Mouse (Mus musculus) forelimb bud, embryonic 11.5 days (tissue): Measurements from ENCODE around the gene Pagr1b.

Source experiments
- DNase-seq: peaks from one replicate; pipeline ENCODE4 v3.0.0-alpha.2; 2012; ENCODE audit warnings: low read depth, low spot score

Pagr1b gene

DNA sequence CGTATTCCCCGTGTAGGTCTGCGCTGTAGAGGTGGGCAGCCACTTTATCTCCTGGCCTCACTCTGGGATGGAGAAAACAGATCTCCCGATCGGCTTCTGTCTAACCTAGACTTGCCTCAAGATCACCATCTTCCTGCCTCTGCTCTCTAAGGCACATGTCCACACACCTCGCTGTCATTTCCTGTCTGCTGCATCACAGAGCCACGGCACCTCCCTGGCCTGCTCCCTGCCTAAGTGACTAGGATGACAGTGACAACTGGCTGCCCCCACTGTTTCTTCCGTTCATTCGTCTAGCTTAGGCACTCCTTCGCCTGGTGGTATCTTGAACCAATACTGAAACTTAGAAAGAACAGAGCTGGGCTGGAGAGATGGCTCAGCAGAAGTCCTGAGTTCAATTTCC is 16.7 kb downstream of the Pagr1b start:
- no peak for DNase-seq

DNA sequence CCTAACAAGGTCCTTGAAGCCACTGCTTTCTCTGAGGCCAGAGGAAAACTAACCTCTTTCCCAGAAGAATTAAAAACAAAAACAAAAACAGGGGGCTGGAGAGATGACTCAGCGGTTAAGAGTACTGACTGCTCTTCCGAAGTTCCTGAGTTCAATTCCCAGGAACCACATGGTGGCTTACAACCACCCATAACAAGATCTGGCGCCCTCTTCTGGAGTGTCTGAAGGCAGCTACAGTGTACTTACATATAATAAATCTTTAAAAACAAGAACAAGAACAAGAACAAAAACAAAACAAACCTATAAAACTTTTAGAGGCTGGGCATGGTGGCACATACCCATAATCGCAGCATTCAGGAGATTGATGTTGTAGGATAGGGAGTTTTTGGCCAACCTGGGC is 19.8 kb downstream of the Pagr1b start:
- no peak for DNase-seq

DNA sequence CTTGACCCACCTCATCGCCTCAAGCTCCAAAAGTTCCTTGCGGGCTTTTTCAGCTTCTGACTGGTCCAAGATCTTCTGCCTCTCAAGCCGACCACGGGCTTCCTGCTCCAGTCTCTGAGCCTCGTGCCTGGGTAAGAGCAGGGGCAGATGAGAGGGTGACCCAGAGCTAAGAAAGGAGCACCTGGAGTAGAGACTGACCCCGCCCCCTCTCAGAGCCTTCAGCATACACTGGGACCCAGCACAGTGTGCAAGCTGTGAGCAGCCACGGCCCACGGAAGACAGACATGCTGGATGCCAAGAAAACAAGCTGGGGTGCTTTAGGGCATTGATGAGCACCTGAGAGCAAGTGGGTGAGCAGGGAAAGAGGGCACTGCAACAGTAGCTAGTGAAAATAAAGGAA is 27.5 kb downstream of the Pagr1b start:
- no peak for DNase-seq

GRCm38 (mm10) chr7:126986319-126986718 is 30.0 kb downstream of the Pagr1b start:
- no peak for DNase-seq

DNA sequence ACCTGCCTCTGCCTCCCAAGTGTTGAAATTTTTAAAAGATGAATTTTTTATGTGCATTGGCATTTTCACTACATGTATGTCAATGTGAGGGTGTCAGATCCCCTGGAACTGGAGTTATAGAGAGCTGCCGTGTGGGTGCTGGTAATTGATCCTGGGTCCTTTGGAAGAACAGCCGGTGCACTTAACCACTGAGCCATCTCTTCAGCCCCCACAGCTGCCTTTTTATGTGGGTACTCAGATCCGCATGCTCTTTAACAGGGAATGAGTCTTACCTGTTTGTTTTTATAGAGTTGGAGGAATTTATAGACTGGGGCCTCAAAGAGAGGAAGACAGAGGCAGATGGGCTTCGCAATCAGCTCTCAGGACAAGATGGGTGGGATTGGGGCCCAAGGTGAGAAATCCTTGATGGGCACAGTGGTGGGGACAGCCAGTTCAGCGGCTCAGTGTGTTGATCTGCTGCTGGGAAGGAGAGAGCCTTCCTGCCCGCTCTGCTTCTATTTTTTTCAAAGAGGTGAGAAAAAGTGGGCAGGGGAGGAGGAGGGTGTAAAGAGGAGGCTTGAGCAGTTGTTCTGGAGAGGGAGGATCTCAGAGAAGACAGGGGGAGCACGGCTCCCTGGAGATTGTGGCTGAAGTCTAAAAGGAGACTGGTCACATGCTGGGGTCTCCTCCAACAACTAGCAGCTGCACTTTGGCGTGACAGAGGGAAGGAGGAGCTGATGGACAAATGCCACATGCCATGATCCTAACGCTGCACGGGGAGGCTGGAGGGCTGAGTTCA is 31.4 kb downstream of the Pagr1b start:
- no peak for DNase-seq

GRCm38 (mm10) chr7:126983113-126983512 is 33.2 kb downstream of the Pagr1b start:
- DNase-seq, result no peak

- no peak for DNase-seq
Measured at GRCm38 (mm10) chr7:126982054-126982453, 34.2 kb downstream of the Pagr1b start.

GRCm38 (mm10) chr7:126981601-126982000 is 34.7 kb downstream of the Pagr1b start:
- no peak for DNase-seq

DNA sequence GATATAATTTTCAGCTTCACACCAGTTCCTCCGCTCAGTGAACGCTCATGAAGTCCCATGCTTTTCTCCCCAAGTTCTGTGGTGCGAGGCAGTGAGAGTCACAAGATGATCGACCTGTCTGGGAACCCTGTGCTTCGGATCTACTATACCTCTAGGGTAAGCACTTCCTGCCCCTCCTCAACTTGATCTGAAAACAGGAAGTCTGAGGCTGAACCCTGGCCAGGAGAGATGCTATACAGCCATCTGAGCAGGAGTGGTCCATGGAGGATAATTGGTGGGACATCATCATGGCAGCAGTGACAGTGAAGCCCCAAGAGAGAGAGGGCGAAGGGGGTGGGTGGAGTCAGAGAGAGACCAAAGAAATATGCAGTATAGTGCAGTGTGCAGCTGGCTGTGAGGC is 37.4 kb downstream of the Pagr1b start:
- DNase-seq, result no peak

DNA sequence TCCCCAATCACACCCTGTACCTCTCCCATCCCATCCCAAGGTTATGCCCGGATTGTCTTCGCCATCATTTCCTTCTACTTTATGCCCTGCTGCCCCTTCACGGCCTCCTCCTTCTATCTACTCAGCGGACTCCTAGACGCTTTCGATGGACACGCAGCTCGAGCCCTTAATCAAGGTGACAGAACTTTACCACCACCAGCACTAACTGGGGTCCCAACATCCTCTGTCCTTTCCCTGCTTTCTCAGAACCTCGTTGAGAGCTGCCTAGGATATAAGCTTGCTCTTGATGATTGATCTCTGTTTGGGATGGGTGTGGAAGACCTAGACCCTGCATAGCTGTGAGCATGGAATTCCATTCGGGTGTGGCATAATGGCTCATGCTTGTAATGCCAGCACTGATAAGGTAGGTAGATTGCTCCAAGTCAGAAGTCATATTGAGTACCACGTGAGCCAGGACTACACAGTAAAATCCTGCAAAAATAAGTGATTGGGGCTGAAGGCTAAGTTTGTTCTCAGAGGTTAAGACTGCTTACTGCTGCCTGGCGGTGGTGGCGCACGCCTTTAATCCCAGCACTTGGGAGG is 39.3 kb downstream of the Pagr1b start:
- no peak for DNase-seq

GRCm38 (mm10) chr7:126975950-126976866 is 40.1 kb downstream of the Pagr1b start, which contains the start of gene Cdiptos:
TSS of gene Cdiptos (minus strand) at chr7:126976098.
- peak; percentile 96 for DNase-seq

DNA sequence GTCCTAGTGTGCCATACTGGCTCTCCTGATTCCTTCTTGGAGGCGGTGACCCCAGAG is 40.6 kb downstream of the Pagr1b start, which contains the start of gene Cdipt:
Cdipt (plus strand) TSS at position 22 of the 57 bp plus-strand sequence.
- no peak for DNase-seq

GRCm38 (mm10) chr7:126975493-126975892 is 40.8 kb downstream of the Pagr1b start:
- DNase-seq, result no peak

DNA sequence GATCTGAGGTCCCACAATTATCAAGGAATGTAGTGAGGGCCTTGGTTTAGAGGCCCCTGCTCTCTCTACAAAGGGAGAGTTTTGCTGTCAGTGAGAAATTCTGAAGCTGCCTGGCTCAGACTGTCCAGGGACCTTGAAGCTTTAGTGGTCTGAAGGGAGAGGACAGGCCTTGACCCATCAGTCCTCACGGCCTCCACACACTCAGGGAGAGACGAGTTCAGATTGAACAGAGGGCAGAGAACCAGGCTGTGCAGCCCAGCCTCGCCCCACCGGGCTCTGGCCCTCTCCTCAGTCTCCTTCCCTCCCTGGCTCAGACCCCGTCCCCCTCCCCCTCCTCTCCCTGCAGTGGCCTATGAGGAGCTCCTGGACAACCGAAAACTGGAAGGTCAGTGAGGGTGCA is 48.9 kb downstream of the Pagr1b start:
- no peak for DNase-seq

DNA sequence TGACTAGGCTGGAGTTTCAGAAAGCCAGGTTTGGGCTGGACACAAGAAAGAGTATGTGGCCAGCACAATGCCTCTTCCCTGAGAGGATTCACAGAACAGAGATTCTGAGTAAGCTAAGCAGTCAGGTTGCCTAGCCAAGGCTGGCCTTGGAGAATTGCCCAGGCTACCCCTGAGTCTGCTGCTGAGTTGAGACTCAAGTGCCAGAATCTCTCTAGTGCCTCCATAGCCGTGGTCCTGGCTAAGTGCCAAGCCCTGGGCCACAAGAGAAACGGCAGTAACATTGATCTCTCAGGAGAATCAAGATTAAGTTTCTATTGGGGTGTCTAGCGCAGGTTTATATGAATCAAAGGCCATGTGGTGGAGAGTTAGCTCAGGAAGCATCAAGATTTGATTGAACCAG is 50.7 kb downstream of the Pagr1b start:
- no peak for DNase-seq

- peak; percentile 13 for DNase-seq
Measured at GRCm38 (mm10) chr7:126963548-126964286, 52.6 kb downstream of the Pagr1b start.

GRCm38 (mm10) chr7:126961965-126962364 is 54.3 kb downstream of the Pagr1b start:
- DNase-seq, result no peak

GRCm38 (mm10) chr7:126961095-126961494 is 55.2 kb downstream of the Pagr1b start:
- DNase-seq, result no peak

- DNase-seq, result no peak
Measured at GRCm38 (mm10) chr7:126959780-126960179, 56.5 kb downstream of the Pagr1b start.

- no peak for DNase-seq
Measured at GRCm38 (mm10) chr7:126955125-126955524, 61.2 kb downstream of the Pagr1b start.

GRCm38 (mm10) chr7:126952646-126953045 is 63.6 kb downstream of the Pagr1b start:
- DNase-seq, result no peak

GRCm38 (mm10) chr7:126951741-126952140 is 64.5 kb downstream of the Pagr1b start:
- DNase-seq, result no peak
